Mouse (Mus musculus): ENCODE measurements at regions not wholly inside any gene's neighbourhood (a gene's known extent, or its start where the extent isn't known, plus 50 kb on each side); places are given as distances from the start of the nearest gene placed in this dataset.
"Not testable (repeated sequence)": the region's sequence is repeated elsewhere in the genome, so short reads cannot be mapped to it uniquely, and the experiment has no call there.

DNA sequence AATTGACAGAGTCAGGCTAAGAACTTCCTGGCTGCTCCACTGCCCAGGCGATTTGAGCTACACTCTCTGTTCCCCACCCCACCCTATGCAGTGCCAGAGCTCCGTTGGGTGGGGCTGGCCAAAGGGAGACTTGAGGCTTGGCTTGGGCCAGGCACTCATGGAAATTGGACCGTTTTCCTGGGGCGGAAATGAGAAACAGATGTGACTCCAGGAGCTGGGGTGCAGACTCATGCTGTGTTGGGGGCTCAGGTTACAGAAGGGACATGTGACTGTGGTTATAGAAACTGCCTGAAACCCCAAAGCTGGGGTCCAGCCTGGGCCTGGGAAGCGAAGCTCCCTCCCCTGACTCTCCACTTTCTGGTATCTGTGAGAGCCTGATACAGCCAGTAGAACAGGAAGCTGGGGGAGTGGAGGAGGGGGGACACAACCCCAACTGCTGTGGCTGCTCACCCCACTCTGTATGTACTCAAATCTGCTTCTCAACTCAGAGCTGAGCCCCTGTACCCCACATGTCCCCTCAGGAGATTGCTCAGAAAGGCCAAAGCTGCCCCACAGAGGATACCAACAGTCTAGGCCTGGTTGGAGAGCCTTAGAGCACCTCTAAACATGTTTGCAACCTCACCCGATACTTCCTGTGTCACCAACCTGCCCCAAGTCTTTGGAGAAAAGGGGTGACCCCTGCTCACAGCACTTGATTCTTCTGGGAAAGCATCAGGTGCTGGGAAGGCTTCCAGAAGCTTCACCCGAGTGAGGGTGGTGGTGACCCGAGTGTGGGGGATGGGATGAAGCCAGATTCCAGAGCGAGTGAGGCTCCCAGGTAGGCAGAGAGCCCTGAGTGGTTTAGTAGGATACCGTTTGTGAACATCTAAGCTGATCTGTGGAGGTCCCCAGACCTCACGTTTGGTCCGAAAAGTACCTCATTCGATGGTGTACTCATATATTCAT is 142.9 kb upstream of the Haao start:
- no peak for DNase-seq (ENCODE audit: low spot score)

DNA sequence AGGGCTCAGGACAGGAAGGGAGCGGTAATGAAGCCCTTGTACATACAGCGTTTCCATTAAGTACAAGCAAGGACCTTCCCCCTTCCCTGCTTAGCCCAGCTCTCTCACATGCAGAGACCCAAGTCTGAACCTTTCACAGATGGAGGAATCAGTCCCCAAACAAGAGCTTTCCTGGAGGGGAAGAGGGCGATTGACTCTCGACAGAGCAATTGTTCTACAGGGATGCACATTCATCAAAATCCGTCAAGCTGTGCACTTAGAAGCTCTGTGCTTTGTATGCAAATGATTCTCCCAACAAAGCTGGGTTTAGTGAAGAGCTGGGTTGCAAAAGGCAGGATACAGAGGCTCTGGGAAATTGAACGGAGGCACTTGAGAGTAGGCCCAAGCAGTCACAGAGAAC is 141.1 kb upstream of the Haao start:
- DNase-seq (ENCODE audit: low spot score) = no peak

DNA sequence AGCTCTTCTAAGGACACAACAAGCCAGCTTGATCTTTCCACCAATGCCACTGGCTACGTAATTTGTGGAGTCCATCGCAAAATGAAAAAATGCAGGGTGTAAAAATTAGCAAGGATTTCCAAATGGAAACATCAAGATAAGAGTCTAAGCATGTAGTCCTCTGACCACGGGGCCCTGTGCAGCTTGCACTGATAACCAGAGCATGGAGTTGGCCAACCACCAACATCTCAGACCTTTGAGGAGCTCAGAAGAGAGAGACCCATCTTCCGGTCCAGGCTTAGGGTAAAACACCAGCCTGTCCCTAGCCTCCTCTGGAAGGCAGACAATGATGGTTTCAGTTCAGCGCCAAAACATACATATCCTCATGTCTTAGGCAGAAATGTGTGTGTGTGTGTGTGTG is 140.4 kb upstream of the Haao start:
- DNase-seq (ENCODE audit: low spot score) = no peak

DNA sequence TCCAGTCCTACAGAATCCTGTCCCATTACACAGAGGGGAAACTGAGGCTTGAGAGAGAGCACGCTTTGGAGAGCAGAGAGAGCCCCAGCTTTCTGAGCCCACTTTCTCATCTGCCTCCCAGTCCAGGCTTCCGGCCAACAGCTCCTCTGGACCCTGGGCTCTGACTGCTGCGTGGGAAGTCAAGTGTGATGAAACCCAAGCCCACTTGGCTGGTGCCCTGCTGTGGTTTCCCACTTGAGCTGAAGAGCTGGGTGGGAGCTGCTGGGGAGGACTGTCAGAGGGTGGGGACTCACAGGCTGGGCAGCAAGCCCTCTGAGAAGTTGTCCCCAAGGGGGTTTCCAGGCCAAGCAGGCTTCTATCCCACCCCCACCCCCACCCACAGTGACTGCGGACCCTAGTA is 139.9 kb upstream of the Haao start:
- no peak for DNase-seq (ENCODE audit: low spot score)

DNA sequence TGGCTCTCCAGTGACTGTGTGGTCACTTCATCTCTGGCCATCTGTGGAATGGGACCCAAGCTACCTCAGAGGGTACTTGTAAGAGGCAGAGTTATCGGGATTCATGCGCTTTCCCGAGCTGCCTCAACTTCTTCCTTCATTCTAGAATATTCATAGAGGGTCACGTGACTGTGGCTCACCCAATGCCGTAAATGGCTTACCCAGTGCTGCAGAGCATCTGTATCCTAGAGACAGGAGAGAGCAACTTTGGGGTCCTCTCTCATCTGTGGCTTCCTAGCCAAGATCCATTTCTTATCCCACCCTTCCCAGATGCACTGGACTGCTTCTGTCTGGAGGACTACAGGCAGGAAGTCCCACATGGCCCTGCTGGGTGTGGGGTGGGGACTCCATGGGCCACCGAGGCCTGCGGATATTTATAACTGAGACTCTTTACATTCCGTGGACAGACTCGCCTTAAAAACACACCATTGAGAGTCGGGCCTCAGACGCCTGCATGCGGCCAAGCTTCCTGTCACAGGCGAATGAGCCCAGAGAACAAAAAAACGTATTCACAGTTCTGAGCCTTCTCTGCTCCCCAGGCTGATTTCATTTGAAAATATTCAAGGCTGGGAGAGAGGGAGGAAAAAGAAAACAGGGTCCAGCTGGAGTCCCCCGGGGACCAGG is 138.3 kb upstream of the Haao start:
- no peak for DNase-seq (ENCODE audit: low spot score)

DNA sequence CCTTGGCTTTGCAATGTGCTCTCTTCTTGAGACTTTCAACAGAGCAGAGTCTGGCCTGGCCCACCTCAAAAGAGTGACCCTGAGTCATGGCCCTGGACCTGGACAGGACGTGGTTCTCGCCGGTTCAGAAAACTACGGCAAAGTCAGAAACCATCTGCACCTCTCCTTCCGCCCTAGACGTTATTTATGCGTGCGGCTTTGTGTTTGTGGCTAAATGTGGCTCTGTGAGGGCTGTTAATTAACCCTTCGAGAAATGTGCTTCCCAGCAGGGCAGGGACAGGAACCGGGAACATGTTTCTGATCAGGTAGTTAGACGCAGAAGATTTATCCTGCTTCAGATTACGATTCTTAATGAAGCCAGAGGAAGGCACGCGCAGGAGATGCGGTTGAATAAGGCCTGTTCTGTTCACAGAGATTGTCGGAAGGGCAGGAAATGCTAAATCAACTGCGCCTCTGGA is 137.6 kb upstream of the Haao start:
- no peak for DNase-seq (ENCODE audit: low spot score)

DNA sequence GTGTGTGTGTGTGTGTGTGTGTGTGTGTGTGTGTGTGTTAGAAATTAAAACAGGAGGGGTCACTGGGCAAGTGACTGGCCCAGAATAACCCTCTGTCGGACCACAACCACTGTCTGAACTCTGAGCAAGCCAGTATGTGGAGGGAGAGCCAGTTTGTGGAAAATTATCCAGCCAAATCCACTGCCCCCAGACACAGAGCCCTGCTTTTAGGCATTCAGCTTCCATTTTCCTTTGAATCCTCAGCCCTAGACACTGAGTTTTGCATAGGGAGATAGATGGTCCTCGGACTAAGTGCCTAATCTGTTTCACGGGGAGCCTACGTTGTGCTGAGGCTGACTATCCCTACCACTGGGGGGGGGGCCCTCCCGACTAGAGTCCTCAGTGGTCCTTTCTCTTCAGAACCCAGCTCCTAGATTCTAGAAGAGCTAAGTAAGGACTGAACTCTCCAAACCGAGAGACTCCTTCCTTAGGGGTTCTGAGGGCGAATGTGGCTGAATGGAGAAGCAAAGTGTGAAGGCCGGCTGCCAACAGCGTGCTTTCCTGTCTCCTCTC is 136.2 kb upstream of the Haao start:
- no peak for DNase-seq (ENCODE audit: low spot score)

DNA sequence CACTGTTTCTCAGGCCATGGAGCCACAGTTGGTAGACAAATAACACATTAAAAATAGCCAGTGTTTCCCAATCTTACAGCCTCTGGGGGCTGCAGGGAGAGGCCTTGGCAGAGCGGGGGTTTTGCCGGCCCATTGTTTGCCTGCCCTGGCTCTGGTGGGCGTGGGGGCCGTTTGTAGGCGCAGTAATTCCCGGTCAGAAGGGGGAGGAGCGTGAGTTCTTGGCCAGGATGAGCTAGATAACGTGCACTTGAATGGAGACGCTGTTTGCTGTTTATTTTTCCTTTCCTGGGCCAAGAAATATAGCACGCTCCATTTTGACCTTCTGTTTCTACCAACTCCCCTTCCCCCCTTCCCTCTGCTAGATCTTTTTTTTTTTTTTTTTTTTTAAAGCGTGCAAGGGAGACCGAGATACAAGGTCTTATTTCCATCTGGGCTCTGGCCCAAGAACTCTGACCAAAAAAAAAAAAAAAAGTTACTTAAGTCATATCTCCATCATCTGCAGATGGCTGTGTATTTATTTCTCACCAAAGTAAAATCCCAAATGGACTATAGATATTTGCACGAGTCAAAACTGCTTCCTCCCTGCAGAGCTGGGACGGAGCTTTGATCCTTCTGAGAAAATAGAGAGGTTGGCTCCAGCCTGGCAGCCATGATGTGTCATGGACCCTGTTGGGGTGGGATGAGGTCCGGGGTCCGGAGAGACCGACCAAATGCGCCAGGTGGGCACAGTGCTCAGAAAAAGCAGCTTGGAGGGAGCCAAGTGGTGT is 135.5 kb upstream of the Haao start:
- no peak for DNase-seq (ENCODE audit: low spot score)

DNA sequence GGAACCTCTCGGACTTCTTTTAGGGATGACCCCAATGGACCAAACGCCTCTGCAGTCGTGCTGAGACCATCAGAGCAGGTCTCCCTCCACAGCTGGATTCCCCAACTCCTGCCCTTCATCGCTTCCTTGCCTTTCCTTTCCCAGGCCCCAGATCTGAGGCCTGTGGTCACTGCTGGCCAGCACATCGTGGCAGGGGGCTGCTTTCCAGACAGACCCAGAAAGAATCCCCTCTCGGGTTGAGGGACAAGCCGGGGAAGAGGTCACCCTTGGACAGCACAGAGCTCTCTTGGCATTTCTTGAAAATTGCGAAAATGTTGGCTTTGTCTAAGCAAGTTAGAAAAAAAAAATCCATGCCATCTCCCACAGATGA is 134.9 kb upstream of the Haao start:
- DNase-seq (ENCODE audit: low spot score) = no peak

DNA sequence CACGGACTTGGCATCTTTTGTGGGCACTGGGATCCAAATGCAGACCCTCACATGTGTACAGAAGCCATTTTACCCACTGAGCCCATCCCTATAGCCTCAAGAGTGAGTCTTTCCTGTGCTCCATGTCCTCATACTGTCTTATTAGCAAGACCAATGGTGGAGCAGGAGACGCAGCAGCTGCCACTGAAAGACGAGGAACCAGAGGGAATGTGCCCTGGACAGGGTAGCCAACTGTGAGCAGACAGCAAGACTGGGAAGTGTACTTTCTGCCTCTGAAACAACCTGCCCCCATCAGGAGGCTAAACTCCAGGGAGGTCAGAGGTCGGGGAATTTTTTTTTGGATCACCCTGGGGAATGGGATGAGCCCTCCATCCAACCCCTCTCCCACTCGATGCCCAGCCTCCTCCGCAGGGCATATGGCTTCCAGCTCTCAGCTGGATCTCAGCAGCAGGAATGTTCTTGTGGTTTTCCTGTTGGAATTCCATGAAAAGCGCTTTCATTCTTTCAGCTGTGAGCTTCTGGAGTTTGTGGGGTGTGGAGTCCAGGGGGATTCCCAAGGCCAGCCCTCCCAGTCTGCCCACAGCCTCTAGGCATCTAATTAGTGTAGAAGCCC is 131.2 kb upstream of the Haao start:
- no peak for DNase-seq (ENCODE audit: low spot score)

DNA sequence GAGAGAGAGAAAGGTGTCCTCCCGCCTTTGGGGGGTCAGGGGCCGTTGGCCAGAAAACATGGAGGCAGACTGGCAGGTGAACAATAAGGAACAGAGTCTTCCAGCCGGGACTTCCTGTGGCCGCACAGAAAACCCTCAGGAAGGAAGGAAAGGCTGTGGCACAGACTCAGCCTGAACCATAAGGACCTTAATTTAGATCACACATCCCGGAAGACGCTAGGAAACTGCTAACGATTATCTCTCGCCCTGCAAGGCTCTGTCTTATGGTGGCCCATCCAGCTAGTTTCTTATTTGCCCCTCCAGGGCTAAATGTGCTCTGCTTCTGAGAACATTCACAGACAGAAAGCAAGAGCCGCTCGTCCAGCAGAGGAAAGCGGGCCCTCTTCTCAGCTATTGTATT is 130.0 kb upstream of the Haao start:
- DNase-seq (ENCODE audit: low spot score) = no peak

DNA sequence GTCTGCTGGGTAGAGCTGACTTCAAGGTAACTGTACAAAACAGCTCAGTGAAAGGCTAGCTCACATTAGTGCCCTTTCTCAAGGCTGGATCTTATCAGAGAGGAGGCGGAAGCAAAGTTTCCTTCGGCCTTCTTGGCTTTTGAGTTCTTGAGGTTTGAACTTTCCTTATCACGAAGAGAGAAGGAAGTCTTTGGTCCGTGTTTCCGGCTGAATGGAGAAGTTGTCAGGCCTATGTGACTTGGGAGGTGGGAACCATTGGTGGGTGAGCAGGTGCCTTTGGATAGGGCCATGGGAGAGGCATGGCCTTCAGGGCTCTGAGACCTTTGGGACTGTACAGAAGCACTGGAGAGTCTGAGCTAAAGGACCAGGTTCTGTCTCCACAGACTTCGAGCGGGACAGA is 128.1 kb upstream of the Haao start:
- no peak for DNase-seq (ENCODE audit: low spot score)

DNA sequence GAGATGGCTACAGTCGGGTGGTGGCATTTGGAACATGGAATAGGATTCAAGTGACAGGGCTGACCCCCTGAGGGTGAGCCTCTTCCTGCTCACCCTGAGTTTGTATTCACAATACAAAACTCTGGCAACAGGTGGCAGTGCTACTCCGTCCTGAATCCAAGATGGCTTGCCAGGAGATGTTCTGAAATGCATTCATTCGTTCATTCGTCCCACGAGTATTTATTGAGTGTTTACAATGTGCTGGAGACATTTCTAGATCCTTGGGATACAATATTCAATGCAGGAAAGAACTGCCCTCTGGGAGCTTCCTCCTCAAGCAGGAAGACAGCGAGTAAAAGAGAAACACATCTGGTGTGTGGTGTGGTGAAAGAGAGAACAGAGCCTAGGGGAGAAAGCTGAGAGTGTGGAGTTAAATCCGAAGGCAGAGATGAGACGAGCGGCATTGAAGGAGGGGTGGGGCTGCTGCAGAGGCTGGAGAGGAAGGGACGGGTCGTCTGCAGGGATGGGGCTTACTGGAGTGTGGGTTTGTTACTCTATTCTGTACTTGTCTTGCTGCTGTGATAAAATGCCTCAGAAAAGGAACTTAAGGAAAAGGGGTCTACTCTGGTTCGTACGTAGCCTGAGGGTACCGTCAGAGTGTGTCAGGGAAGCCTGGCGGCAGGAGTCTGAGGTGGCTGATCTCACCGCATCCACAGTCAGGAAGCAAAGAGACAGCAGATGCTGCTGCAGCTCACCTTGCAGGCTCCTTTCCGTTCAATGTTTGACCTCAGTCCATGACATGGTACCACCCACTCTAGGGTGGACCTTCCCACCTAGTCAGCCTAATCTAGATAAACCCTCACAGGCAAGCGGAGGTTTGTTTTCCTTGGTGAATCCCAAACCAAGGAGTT is 125.9 kb upstream of the Haao start:
- DNase-seq (ENCODE audit: low spot score) = peak; percentile 81

DNA sequence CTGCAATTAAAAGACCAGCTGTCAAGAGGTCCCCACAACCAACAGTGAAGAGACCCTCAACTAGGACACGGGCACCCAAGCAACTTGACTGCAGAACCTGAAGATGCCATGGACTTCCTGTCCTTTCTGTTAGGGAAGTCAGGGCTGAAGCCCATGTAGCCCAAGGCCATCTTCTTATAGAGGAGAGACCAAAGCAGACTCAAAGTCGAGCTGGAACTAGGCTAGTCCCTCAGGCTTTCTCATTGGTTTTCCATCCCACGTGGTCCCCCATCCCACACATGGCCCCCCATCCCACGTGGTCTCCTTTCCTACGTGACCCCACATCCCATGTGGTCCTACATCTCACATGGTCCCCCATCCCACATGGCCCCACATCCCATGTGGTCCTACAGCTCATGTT is 125.1 kb upstream of the Haao start:
- DNase-seq (ENCODE audit: low spot score) = no peak

DNA sequence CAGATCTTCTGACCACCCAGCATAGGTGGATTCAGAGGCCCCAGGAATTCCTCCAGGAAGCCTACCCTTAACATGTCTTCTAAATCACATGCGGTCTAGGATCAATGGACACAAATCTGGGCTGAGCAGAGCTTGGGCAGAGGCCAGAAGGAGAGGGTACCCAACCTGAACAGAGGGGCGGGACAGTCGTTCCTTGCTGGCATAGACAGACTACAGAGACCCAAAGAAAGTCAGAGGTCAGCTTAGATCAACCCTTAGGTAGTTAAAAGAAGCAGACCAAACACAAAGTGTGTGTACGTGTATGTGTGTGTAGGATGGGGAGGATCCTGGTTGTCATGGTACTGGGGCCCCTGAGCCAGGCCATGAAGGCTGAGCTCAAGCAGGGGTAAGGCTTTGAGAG is 124.7 kb upstream of the Haao start:
- no peak for DNase-seq (ENCODE audit: low spot score)

DNA sequence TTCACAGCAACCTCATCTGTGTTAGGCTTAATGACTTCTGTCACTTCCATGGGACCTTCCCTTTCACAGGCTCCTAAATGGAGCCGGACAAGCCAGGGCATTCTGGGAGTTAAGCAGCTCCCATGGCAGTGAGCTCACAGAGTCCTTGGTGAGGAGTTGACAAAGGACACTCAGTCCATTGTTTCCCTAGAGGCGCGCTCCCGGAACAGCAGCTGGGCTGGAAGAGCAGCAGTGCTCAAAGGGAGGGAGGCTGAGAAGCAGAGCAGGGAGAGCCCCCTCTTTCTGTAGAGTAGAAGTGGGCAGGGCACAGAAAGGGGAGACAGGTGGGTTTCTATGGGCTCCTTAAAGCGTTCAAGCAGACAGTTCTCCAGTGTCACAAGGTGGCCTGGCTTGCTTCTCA is 124.3 kb upstream of the Haao start:
- DNase-seq (ENCODE audit: low spot score) = peak; percentile 83

DNA sequence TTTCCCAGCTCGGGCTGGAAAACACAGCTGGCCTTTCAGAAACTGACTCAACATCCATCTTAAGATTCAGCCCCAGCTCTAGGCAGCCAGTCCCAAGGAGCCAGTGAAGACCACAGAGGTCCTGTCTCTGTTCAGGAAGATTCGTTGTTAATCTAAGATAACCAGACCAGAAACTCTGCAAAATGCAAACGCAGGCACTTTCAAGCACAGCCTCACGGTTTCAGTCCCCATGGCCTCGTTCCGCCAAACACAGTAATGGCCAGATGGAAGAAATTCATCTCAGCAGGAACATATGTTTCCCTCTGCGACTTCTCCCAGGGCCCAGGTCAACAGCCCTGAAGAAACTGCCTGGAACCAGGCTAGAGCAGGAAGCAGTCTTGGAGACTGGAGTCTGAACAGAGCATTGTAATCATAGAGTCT is 121.7 kb upstream of the Haao start:
- peak; percentile 54 for DNase-seq (ENCODE audit: low spot score)

DNA sequence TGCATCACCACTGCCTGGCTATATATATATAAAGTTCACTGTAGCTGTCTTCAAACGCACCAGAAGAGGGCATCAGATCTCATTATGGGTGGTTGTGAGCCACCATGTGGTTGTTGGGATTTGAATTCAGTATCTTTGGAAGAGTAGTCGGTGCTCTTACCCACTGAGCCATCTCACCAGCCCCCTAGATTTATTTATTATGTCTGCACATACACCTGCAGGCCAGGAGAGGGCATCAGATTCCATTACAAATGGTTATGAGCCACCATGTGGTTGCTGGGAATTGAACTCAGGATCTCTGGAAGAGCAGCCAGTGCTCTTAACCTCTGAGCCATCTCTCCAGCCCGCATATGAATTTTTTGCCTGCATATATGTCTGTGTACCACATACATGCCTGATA is 120.4 kb upstream of the Haao start:
- not testable (repeated sequence) for DNase-seq (ENCODE audit: low spot score)

DNA sequence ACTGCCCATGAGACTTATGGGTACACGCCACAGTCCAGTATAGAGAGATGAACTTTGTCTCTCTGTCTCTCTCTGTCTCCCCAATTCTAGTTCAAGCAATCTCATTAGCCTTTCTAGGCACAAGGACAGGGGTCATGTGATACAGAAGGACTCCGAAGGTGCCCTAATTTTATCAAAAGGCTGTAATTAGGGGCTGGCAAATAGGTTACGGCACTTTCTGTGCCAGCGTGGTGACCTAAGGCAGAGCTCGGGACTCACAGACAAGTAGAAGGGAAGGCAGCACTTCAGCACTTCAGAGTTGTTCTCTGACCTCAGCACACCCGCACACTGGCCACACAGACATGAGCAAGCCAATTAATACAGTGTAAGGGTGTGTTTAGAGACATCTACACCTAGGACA is 119.2 kb upstream of the Haao start:
- no peak for DNase-seq (ENCODE audit: low spot score)

DNA sequence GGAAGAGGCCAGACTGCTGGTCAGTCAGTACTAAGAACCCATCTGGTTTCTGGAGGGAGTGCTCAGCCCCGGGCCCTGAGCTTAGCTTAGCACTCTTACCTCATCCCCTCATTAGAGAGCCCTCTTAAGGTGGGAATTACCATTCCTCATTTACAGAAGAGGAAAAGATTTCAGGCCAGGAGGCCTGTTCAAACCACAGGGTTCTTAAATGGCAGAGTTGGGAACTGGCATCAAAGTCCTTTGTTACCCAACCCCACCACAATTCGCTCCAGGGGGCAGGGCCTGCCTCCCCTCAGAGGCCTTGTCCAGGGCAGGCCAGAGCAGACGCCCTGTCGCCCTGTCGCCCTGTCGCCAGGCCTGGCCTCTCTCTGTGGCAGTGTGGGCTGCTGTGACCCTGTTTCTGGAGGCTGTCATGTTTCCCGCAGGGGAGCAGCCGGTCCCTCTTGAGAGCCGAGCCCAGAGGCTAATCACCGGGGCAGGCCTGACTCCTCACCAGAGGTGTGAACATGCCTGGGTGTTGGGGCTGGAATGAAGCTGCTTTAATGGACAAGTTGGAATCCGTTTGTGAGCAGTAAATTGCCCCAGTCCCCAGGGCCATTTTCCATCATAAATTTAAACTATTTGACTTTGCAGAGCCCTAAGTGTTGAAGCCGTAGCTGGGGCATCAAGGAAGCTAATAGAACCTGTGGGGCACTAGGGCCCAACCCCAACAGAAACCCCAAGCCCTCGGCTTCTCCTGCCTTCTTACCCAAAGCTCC is 116.9 kb upstream of the Haao start:
- peak; percentile 37 for DNase-seq (ENCODE audit: low spot score)
